Mouse (Mus musculus) CD8-positive naive resting alpha-beta T cell, adult 2 months (primary cell): ENCODE measurements around the gene Gm16368.
"Not testable (repeated sequence)": the region's sequence is repeated elsewhere in the genome, so short reads cannot be mapped to it uniquely, and the experiment has no call there.

ENCODE experiments used
- DNase-seq, 2 experiments: peaks; one replicate each; pipeline ENCODE4 v3.0.0; 2022; ENCODE audit warnings: low read depth in 2 of 2, low spot score in 2 of 2

The Gm16368 gene

GRCm38 (mm10) chr12:88083397-88083796, at the start of gene Gm16368:
Gm16368 (plus strand) TSS chr12:88083697.
- DNase-seq: not testable (repeated sequence)

- DNase-seq: not testable (repeated sequence)
Observed at GRCm38 (mm10) chr12:88039062-88039461, 44.4 kb upstream of the Gm16368 start.

- not testable (repeated sequence) for DNase-seq
Observed at GRCm38 (mm10) chr12:88039703-88040102, 43.8 kb upstream of the Gm16368 start.

GRCm38 (mm10) chr12:88045226-88045625, 38.3 kb upstream of the Gm16368 start:
- not testable (repeated sequence) for DNase-seq
